Mouse (Mus musculus): ENCODE measurements around the gene Ncoa7. TPM values are rescaled to one million over a fixed set of nuclear protein-coding genes. Genes with fewer than 3 reads are reported as not detected.

Gene Ncoa7
- polyA plus RNA-seq, 1 experiment = 18.6 TPM

- DNase-seq = peak; percentile 63
- H3K36me3 ChIP-seq (ENCODE audit: control insufficient read depth, insufficient read depth, low read length) = no peaks in the 10 kb centered on the region
- H3K4me3 ChIP-seq (ENCODE audit: insufficient read depth, low read depth, low read length) = peak overlapping the region; percentile 95
- 7% methylated on average over 8 of the region's 8 CpGs for WGBS
- H3K27ac ChIP-seq (ENCODE audit: insufficient read depth, low read depth, low read length) = peak overlapping the region; percentile 89
- H3K27me3 ChIP-seq (replicated peaks; ENCODE audit: control insufficient read depth, insufficient read depth, low read length) = no peaks in the 10 kb centered on the region
- H3K4me1 ChIP-seq (ENCODE audit: control insufficient read depth, insufficient read depth, low read length) = peaks cover 11% of the 10 kb centered on the region; the same call in 1 of the 2 replicates
- TF ChIP-seq CTCF (conservative IDR thresholded peaks at IDR 0.05; ENCODE audit: insufficient read depth, insufficient read length, low read depth, low read length) (no peak), POLR2A (IDR thresholded peaks at IDR 0.05; ENCODE audit: low read depth, low read length) (no peak)
Measured at GRCm38 (mm10) chr10:30802033-30802432, 1.1 kb downstream of the Ncoa7 start.

- H3K4me1 ChIP-seq (ENCODE audit: control insufficient read depth, insufficient read depth, low read length) = peaks cover 14% of the 10 kb centered on the region; the same call in 1 of the 2 replicates
- 70% methylated on average over 2 of the region's 2 CpGs for WGBS
- TF ChIP-seq CTCF (conservative IDR thresholded peaks at IDR 0.05; ENCODE audit: insufficient read depth, insufficient read length, low read depth, low read length) = no peak
- TF ChIP-seq POLR2A (IDR thresholded peaks at IDR 0.05; ENCODE audit: low read depth, low read length) = no peak
Measured at GRCm38 (mm10) chr10:30799713-30800450, 3.2 kb downstream of the Ncoa7 start.

GRCm38 (mm10) chr10:30796469-30797261 lies 6.5 kb downstream of the Ncoa7 start:
- Histone ChIP-seq H3K4me1 (ENCODE audit: control insufficient read depth, insufficient read depth, low read length) (peaks cover 11% of the 10 kb centered on the region; the same call in 1 of the 2 replicates), H3K4me3 (ENCODE audit: insufficient read depth, low read depth, low read length) (no peak overlapping the region), H3K27ac (ENCODE audit: insufficient read depth, low read depth, low read length) (peak overlapping the region; percentile 59; the same call in 1 of the 2 replicates), H3K36me3 (ENCODE audit: control insufficient read depth, insufficient read depth, low read length) (no peaks in the 10 kb centered on the region; the same call in 1 of the 2 replicates), H3K27me3 (replicated peaks; ENCODE audit: control insufficient read depth, insufficient read depth, low read length) (no peaks in the 10 kb centered on the region)
- DNase-seq = peak; percentile 58
- 72% methylated on average over 5 of the region's 5 CpGs for WGBS
- TF ChIP-seq CTCF (conservative IDR thresholded peaks at IDR 0.05; ENCODE audit: insufficient read depth, insufficient read length, low read depth, low read length) = no peak
- no peak for TF ChIP-seq POLR2A (IDR thresholded peaks at IDR 0.05; ENCODE audit: low read depth, low read length)

More at GRCm38 (mm10) chr10:30799713-30800450, 3.2 kb downstream of the Ncoa7 start:
- DNase-seq = no peak
- Histone ChIP-seq H3K27me3 (replicated peaks; ENCODE audit: control insufficient read depth, insufficient read depth, low read length) (no peaks in the 10 kb centered on the region), H3K4me3 (ENCODE audit: insufficient read depth, low read depth, low read length) (no peak overlapping the region), H3K27ac (ENCODE audit: insufficient read depth, low read depth, low read length) (no peak overlapping the region), H3K36me3 (ENCODE audit: control insufficient read depth, insufficient read depth, low read length) (no peaks in the 10 kb centered on the region; the same call in 1 of the 2 replicates)

- Histone ChIP-seq H3K27me3 (replicated peaks; ENCODE audit: control insufficient read depth, insufficient read depth, low read length) (no peaks in the 10 kb centered on the region), H3K36me3 (ENCODE audit: control insufficient read depth, insufficient read depth, low read length) (no peaks in the 10 kb centered on the region; the same call in 1 of the 2 replicates), H3K4me3 (ENCODE audit: insufficient read depth, low read depth, low read length) (no peak overlapping the region), H3K27ac (ENCODE audit: insufficient read depth, low read depth, low read length) (peak overlapping the region; percentile 56), H3K4me1 (ENCODE audit: control insufficient read depth, insufficient read depth, low read length) (peaks cover 13% of the 10 kb centered on the region)
- peak; percentile 91 for DNase-seq
- WGBS = 37% methylated on average over 3 of the region's 3 CpGs
- TF ChIP-seq CTCF (conservative IDR thresholded peaks at IDR 0.05; ENCODE audit: insufficient read depth, insufficient read length, low read depth, low read length) (no peak), POLR2A (IDR thresholded peaks at IDR 0.05; ENCODE audit: low read depth, low read length) (no peak)
Measured at GRCm38 (mm10) chr10:30791016-30791415, 12.1 kb downstream of the Ncoa7 start.

- TF ChIP-seq POLR2A (IDR thresholded peaks at IDR 0.05; ENCODE audit: low read depth, low read length) (no peak), CTCF (conservative IDR thresholded peaks at IDR 0.05; ENCODE audit: insufficient read depth, insufficient read length, low read depth, low read length) (no peak)
- peaks cover 18% of the 10 kb centered on the region for H3K4me1 ChIP-seq (ENCODE audit: control insufficient read depth, insufficient read depth, low read length)
- WGBS = 93% methylated on average over 5 of the region's 5 CpGs
- no peaks in the 10 kb centered on the region for H3K27me3 ChIP-seq (replicated peaks; ENCODE audit: control insufficient read depth, insufficient read depth, low read length)
- no peak overlapping the region for H3K27ac ChIP-seq (ENCODE audit: insufficient read depth, low read depth, low read length)
- H3K36me3 ChIP-seq (ENCODE audit: control insufficient read depth, insufficient read depth, low read length) = no peaks in the 10 kb centered on the region
- DNase-seq = no peak
- no peak overlapping the region for H3K4me3 ChIP-seq (ENCODE audit: insufficient read depth, low read depth, low read length)
Measured at GRCm38 (mm10) chr10:30789521-30789920, 13.6 kb downstream of the Ncoa7 start.

- Histone ChIP-seq H3K27me3 (replicated peaks; ENCODE audit: control insufficient read depth, insufficient read depth, low read length) (no peaks in the 10 kb centered on the region), H3K4me1 (ENCODE audit: control insufficient read depth, insufficient read depth, low read length) (peaks cover 18% of the 10 kb centered on the region), H3K27ac (ENCODE audit: insufficient read depth, low read depth, low read length) (no peak overlapping the region), H3K4me3 (ENCODE audit: insufficient read depth, low read depth, low read length) (no peak overlapping the region), H3K36me3 (ENCODE audit: control insufficient read depth, insufficient read depth, low read length) (no peaks in the 10 kb centered on the region)
- WGBS = 88% methylated on average over 1 of the region's 1 CpGs
- TF ChIP-seq CTCF (conservative IDR thresholded peaks at IDR 0.05; ENCODE audit: insufficient read depth, insufficient read length, low read depth, low read length) (no peak), POLR2A (IDR thresholded peaks at IDR 0.05; ENCODE audit: low read depth, low read length) (no peak)
- no peak for DNase-seq
Measured at GRCm38 (mm10) chr10:30788340-30788721, 14.8 kb downstream of the Ncoa7 start.
